Mouse (Mus musculus): ENCODE results near the gene Ski. TPM values are rescaled to one million over a fixed set of nuclear protein-coding genes. Genes with fewer than 3 reads are reported as not detected.

Ski gene
- polyA plus RNA-seq, 1 experiment from 2014 or later, result 24.4 TPM

DNA sequence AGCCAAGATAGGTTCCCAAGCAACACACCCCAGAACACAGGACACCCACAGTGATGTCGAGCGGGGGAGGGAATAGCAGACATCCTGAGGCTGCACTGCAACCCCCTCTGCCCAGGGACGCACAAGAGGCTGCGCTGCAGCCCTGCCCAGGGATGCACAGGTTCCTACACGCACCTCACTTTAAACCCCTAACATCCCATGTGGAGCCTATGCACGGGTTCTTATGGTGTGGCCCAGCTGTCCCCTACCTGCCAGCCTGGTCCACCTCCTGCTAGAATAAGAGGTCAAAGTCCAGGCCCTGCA lies 8.7 kb downstream of the Ski start:
- Histone ChIP-seq H3K27me3 (replicated peaks; ENCODE audit: control insufficient read depth, insufficient read depth, low read length) (no peaks in the 10 kb centered on the region), H3K4me1 (replicated peaks; ENCODE audit: control insufficient read depth, insufficient read depth, low read length) (peaks cover 62% of the 10 kb centered on the region), H3K36me3 (ENCODE audit: control insufficient read depth, insufficient read depth, low read length) (peaks cover 16% of the 10 kb centered on the region; the same call in 1 of the 2 replicates), H3K27ac (ENCODE audit: low read depth) (no peak overlapping the region), H3K4me3 (ENCODE audit: low read depth, low read length) (no peak overlapping the region), H3K9me3 (ENCODE audit: control insufficient read depth, low read length) (no peaks in the 10 kb centered on the region), H3K4me2 (ENCODE audit: low read length) (0 out of 2 replicates have a peak overlapping the region, but pooled peaks have one; percentile 15), H3K9ac (ENCODE audit: low read length) (no peak overlapping the region)
- DNase-seq (ENCODE audit: low spot score), result no peak
- peak; percentile 46; the same call in 1 of the 2 replicates for ATAC-seq (replicated peaks; ENCODE audit: low FRiP score, low TSS enrichment, low read depth)
- 67% methylated on average over 6 of the region's 6 CpGs for WGBS

DNA sequence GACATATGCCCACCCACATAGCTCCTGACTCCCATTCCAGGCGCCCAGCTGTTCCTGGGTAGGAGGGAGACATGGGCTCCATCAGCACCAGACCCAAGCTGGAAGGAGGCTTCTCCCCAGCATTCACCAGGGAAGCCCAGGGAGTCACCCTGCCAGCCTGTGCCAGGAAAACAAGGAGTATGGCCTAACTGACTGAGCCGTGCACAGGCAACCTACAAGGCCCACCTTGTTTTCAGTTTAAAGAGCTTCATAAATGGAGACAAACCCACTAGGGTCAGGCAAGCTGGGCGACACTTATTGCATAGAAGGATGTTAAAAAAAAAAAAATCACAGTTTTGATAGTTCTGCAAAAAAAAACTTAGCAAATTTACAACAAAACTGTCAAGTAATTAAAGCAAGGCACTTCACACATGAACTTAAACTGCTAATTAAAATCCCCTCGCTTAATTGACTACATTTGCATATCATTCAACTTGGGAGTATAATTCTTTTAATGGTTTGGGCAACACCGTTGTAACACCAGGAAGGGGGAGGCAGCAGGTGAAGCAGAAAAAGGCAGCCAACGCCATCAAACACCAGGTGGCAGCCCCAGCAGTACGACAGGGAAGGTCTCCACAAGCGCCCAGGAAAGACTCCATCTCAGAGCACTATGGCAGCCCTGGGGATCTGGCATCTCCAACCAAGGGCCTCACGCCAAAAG lies 9.2 kb downstream of the Ski start:
- Histone ChIP-seq H3K27ac (ENCODE audit: low read depth) (no peak overlapping the region), H3K9me3 (ENCODE audit: control insufficient read depth, low read length) (no peaks in the 10 kb centered on the region), H3K4me2 (ENCODE audit: low read length) (0 out of 2 replicates have a peak overlapping the region, but pooled peaks have one; percentile 15), H3K36me3 (ENCODE audit: control insufficient read depth, insufficient read depth, low read length) (peaks cover 16% of the 10 kb centered on the region; the same call in 1 of the 2 replicates), H3K4me3 (ENCODE audit: low read depth, low read length) (no peak overlapping the region), H3K9ac (ENCODE audit: low read length) (no peak overlapping the region), H3K27me3 (replicated peaks; ENCODE audit: control insufficient read depth, insufficient read depth, low read length) (no peaks in the 10 kb centered on the region), H3K4me1 (replicated peaks; ENCODE audit: control insufficient read depth, insufficient read depth, low read length) (peaks cover 62% of the 10 kb centered on the region)
- 0 out of 2 replicates have a peak, but pooled peaks have one; percentile 7 for ATAC-seq (replicated peaks; ENCODE audit: low FRiP score, low TSS enrichment, low read depth)
- no peak for DNase-seq (ENCODE audit: low spot score)
- 60% methylated on average over 9 of the region's 9 CpGs for WGBS

DNA sequence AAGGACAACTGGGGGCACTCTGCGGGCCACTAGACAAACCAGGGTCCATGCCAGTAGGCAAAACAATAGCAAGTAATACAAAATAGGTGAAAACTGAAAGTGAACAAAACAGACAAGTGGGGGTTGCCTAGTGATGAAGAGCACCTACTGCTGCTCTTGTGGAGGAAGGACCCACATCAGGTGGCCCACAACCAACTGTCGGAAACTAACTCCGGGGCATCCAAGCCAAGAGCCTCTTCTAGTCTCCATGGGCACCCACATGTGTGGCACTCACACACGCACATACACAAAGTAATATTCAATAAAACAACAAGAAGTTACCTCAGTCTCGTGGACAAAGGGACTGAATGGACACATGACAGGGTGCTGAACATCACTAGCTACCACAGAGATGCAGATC lies 12.9 kb downstream of the Ski start:
- Histone ChIP-seq H3K27ac (ENCODE audit: low read depth) (no peak overlapping the region), H3K4me1 (replicated peaks; ENCODE audit: control insufficient read depth, insufficient read depth, low read length) (peaks cover 50% of the 10 kb centered on the region), H3K36me3 (ENCODE audit: control insufficient read depth, insufficient read depth, low read length) (peaks cover 11% of the 10 kb centered on the region; the same call in 1 of the 2 replicates), H3K27me3 (replicated peaks; ENCODE audit: control insufficient read depth, insufficient read depth, low read length) (no peaks in the 10 kb centered on the region), H3K4me2 (ENCODE audit: low read length) (no peak overlapping the region), H3K9ac (ENCODE audit: low read length) (no peak overlapping the region), H3K4me3 (ENCODE audit: low read depth, low read length) (no peak overlapping the region), H3K9me3 (ENCODE audit: control insufficient read depth, low read length) (no peaks in the 10 kb centered on the region)
- DNase-seq (ENCODE audit: low spot score), result no peak
- ATAC-seq (replicated peaks; ENCODE audit: low FRiP score, low TSS enrichment, low read depth), result no peak
- 91% methylated on average over 5 of the region's 5 CpGs for WGBS

DNA sequence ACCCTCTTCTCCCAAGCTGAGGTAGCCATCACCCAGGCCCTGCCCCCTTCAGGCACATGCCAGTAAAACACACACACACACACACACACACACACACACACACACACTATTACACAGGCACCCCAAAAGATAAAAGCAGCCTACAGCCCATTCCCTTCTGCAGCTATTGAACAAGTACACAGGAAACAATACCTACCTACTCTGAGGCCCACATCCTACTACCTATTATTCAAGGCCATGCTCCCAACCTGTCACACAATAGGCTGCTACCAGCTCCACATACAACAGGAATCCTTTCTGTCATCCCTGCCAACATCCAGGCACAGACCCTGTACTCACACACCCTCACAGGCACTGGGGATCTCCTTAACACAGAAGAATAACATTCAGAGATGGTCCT lies 13.3 kb downstream of the Ski start:
- ATAC-seq (replicated peaks; ENCODE audit: low FRiP score, low TSS enrichment, low read depth) (no peak), DNase-seq (ENCODE audit: low spot score) (no peak)
- Histone ChIP-seq H3K27me3 (replicated peaks; ENCODE audit: control insufficient read depth, insufficient read depth, low read length) (no peaks in the 10 kb centered on the region), H3K36me3 (ENCODE audit: control insufficient read depth, insufficient read depth, low read length) (peaks cover 12% of the 10 kb centered on the region; the same call in 1 of the 2 replicates), H3K9me3 (ENCODE audit: control insufficient read depth, low read length) (no peaks in the 10 kb centered on the region), H3K27ac (ENCODE audit: low read depth) (no peak overlapping the region), H3K9ac (ENCODE audit: low read length) (no peak overlapping the region), H3K4me2 (ENCODE audit: low read length) (no peak overlapping the region), H3K4me3 (ENCODE audit: low read depth, low read length) (no peak overlapping the region), H3K4me1 (replicated peaks; ENCODE audit: control insufficient read depth, insufficient read depth, low read length) (peaks cover 50% of the 10 kb centered on the region)

DNA sequence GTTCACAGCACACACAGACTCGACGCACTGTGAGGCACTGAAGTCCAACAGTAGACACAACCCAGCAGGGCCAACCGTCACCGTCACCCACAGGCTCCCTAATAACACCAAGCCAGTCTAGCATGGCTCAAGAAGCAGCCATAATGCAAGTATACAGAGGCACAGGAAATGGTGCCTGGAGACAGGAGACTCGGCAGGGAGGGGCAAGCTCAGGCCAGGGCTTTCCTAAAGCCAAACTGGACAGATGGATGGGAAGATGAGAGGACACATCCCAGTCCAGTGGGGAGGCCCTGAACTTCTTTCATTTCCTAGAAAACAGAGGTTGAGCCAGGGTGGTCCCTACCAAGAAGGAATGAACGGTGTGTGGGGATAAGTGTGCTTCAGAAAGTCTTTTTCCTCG lies 13.8 kb downstream of the Ski start:
- no peak overlapping the region for H3K4me3 ChIP-seq (ENCODE audit: low read depth, low read length)
- WGBS, result 56% methylated on average over 7 of the region's 7 CpGs
- ATAC-seq (replicated peaks; ENCODE audit: low FRiP score, low TSS enrichment, low read depth), result no peak
- H3K27me3 ChIP-seq (replicated peaks; ENCODE audit: control insufficient read depth, insufficient read depth, low read length), result no peaks in the 10 kb centered on the region
- no peak overlapping the region for H3K4me2 ChIP-seq (ENCODE audit: low read length)
- H3K36me3 ChIP-seq (ENCODE audit: control insufficient read depth, insufficient read depth, low read length), result peaks cover 14% of the 10 kb centered on the region; the same call in 1 of the 2 replicates
- no peaks in the 10 kb centered on the region for H3K9me3 ChIP-seq (ENCODE audit: control insufficient read depth, low read length)
- H3K27ac ChIP-seq (ENCODE audit: low read depth), result no peak overlapping the region; the same call in 1 of the 2 replicates
- no peak overlapping the region for H3K9ac ChIP-seq (ENCODE audit: low read length)
- DNase-seq (ENCODE audit: low spot score), result no peak
- peaks cover 48% of the 10 kb centered on the region for H3K4me1 ChIP-seq (replicated peaks; ENCODE audit: control insufficient read depth, insufficient read depth, low read length)

DNA sequence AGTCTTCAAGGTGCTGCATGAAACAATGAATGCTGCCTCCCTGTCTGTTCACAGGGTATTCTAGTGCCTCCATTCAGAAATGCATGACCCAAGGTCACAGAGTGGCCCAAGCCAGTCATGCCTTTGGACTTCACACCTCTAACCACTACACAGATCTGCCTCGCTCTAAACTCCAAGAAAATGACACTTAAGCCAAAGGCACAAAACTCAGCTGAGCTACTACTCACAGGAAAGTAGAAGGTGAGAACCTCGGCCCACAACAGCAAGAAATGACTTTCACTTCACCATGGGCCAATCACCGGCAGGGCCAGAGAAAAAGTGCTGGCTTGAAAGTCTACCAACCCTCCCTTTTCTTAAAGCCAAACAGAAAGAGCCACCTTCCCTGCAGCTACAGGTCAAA lies 14.6 kb downstream of the Ski start:
- Histone ChIP-seq H3K27me3 (replicated peaks; ENCODE audit: control insufficient read depth, insufficient read depth, low read length) (no peaks in the 10 kb centered on the region), H3K4me2 (ENCODE audit: low read length) (no peak overlapping the region), H3K9me3 (ENCODE audit: control insufficient read depth, low read length) (no peaks in the 10 kb centered on the region), H3K4me1 (replicated peaks; ENCODE audit: control insufficient read depth, insufficient read depth, low read length) (peaks cover 54% of the 10 kb centered on the region), H3K4me3 (ENCODE audit: low read depth, low read length) (no peak overlapping the region), H3K27ac (ENCODE audit: low read depth) (peak overlapping the region; percentile 22), H3K36me3 (ENCODE audit: control insufficient read depth, insufficient read depth, low read length) (peaks cover 14% of the 10 kb centered on the region; the same call in 1 of the 2 replicates), H3K9ac (ENCODE audit: low read length) (no peak overlapping the region)
- no peak for DNase-seq (ENCODE audit: low spot score)
- ATAC-seq (replicated peaks; ENCODE audit: low FRiP score, low TSS enrichment, low read depth), result no peak
- 69% methylated on average over 3 of the region's 3 CpGs for WGBS

DNA sequence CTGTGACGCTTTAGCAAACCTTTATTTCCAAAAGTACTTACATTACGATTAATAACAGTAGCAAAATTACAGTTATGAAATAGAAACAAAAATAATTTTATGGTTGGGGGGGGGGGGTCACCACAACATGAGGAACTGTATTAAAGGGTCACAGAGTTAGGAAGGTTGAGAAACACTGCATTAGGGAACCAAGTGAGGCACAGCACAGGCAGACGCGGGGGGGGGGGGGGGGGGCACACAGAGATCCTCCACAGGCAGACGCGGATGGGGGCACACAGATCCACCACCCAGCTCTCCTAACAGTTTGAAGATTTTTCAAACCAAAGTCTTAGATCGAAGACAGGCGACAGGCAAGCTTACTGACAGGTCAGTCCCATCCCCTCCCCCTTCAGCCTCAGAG lies 15.9 kb downstream of the Ski start:
- no peak overlapping the region for H3K4me2 ChIP-seq (ENCODE audit: low read length)
- ATAC-seq (replicated peaks; ENCODE audit: low FRiP score, low TSS enrichment, low read depth) (no peak), DNase-seq (ENCODE audit: low spot score) (no peak)
- H3K9me3 ChIP-seq (ENCODE audit: control insufficient read depth, low read length), result no peaks in the 10 kb centered on the region
- H3K9ac ChIP-seq (ENCODE audit: low read length), result no peak overlapping the region
- H3K36me3 ChIP-seq (ENCODE audit: control insufficient read depth, insufficient read depth, low read length), result peaks cover 14% of the 10 kb centered on the region; the same call in 1 of the 2 replicates
- peaks cover 63% of the 10 kb centered on the region for H3K4me1 ChIP-seq (replicated peaks; ENCODE audit: control insufficient read depth, insufficient read depth, low read length)
- H3K4me3 ChIP-seq (ENCODE audit: low read depth, low read length), result no peak overlapping the region
- no peak overlapping the region for H3K27ac ChIP-seq (ENCODE audit: low read depth)
- 46% methylated on average over 6 of the region's 8 CpGs for WGBS
- H3K27me3 ChIP-seq (replicated peaks; ENCODE audit: control insufficient read depth, insufficient read depth, low read length), result no peaks in the 10 kb centered on the region

DNA sequence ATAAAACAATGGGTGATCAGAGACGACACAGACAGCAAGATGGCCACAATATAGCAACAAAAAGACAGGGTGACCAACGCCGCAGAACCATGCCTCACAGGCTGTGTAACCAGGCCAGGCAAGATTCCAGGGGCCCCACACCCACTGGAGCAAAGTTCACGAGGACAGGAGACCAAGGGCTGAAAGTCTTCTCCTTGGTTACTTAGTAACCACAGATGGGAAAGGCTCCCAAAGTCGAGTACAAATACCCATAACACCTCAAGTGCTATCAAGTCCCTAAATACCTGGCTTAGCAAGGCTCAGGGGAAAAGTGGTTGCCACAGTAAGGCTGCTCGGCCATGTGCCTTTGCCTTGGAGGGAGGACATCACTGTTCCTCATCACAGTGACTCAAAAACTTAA lies 16.5 kb downstream of the Ski start:
- DNase-seq (ENCODE audit: low spot score), result no peak
- 56% methylated on average over 6 of the region's 6 CpGs for WGBS
- H3K4me2 ChIP-seq (ENCODE audit: low read length), result peak overlapping the region; percentile 34
- H3K9me3 ChIP-seq (ENCODE audit: control insufficient read depth, low read length), result no peaks in the 10 kb centered on the region
- peaks cover 69% of the 10 kb centered on the region for H3K4me1 ChIP-seq (replicated peaks; ENCODE audit: control insufficient read depth, insufficient read depth, low read length)
- H3K27me3 ChIP-seq (replicated peaks; ENCODE audit: control insufficient read depth, insufficient read depth, low read length), result no peaks in the 10 kb centered on the region
- H3K36me3 ChIP-seq (ENCODE audit: control insufficient read depth, insufficient read depth, low read length), result peaks cover 9% of the 10 kb centered on the region; the same call in 1 of the 2 replicates
- H3K9ac ChIP-seq (ENCODE audit: low read length), result no peak overlapping the region
- peak; percentile 76 for ATAC-seq (replicated peaks; ENCODE audit: low FRiP score, low TSS enrichment, low read depth)
- no peak overlapping the region for H3K4me3 ChIP-seq (ENCODE audit: low read depth, low read length)
- peak overlapping the region; percentile 74; the same call in 1 of the 2 replicates for H3K27ac ChIP-seq (ENCODE audit: low read depth)

DNA sequence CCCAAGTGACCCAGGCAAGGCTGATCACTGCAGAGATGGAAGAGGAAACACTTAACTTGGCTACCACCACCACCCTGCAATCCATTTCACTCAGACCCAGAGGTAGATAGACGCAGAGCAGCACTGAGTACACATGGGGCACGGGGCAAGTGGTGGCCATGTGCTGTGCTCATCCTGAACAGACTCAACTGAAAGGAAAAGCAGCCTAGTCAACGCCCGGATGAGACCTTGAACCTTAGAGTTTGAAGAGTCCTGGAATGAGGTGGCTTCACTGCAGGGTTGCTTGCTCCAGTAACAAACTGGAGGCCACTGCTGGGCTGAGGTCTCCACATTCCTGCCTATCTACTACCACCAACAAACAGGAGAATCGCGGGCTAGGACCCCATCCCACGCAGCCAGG lies 20.6 kb downstream of the Ski start:
- Histone ChIP-seq H3K27ac (ENCODE audit: low read depth) (peak overlapping the region; percentile 27; the same call in 1 of the 2 replicates), H3K36me3 (ENCODE audit: control insufficient read depth, insufficient read depth, low read length) (peaks cover 3% of the 10 kb centered on the region; the same call in 1 of the 2 replicates), H3K27me3 (replicated peaks; ENCODE audit: control insufficient read depth, insufficient read depth, low read length) (no peaks in the 10 kb centered on the region), H3K4me1 (replicated peaks; ENCODE audit: control insufficient read depth, insufficient read depth, low read length) (peaks cover 76% of the 10 kb centered on the region), H3K4me3 (ENCODE audit: low read depth, low read length) (no peak overlapping the region), H3K9ac (ENCODE audit: low read length) (no peak overlapping the region), H3K9me3 (ENCODE audit: control insufficient read depth, low read length) (no peaks in the 10 kb centered on the region), H3K4me2 (ENCODE audit: low read length) (no peak overlapping the region)
- WGBS, result 82% methylated on average over 7 of the region's 7 CpGs
- no peak for DNase-seq (ENCODE audit: low spot score)
- no peak for ATAC-seq (replicated peaks; ENCODE audit: low FRiP score, low TSS enrichment, low read depth)

All from intestine, embryonic 14.5 days (tissue).